Mouse (Mus musculus) liver, embryonic 11.5 days (tissue): Measurements from ENCODE around the gene Fsd1. TPM values are rescaled to one million over a fixed set of nuclear protein-coding genes. Genes with fewer than 3 reads are reported as not detected.
A peak's percentile ranks its signal among the peaks of the same experiment; 100 is the strongest.
"Not testable (repeated sequence)": the region's sequence is repeated elsewhere in the genome, so short reads cannot be mapped to it uniquely, and the experiment has no call there.

Experiments
- ATAC-seq: fragments of 200-750 bp; cut with Nextera tagmentation; replicated peaks from 2 replicates; pipeline ENCODE4 v1.8.0; 2017; ENCODE audit warnings: moderate number of reproducible peaks, mild to moderate bottlenecking, moderate TSS enrichment, moderate library complexity; ENCODE audit not compliant: low FRiP score
- DNase-seq: peaks from one replicate; pipeline ENCODE4 v3.0.0-alpha.2; 2017; ENCODE audit warnings: low spot score
- H3K27ac ChIP-seq: fragments of 300-500 bp; sonication (generic); 2 replicates; pipeline ENCODE4 v1.5.1; 2014; ENCODE audit warnings: mild to moderate bottlenecking, low read depth, low read length, control low read depth
- H3K27me3 ChIP-seq: fragments of 300-500 bp; sonication (generic); replicated peaks from 2 replicates; pipeline ENCODE4 v1.6.1; 2014; ENCODE audit warnings: low read length, mixed read lengths; ENCODE audit not compliant: control insufficient read depth, insufficient read depth
- H3K36me3 ChIP-seq: fragments of 300-500 bp; sonication (generic); 2 replicates; pipeline ENCODE4 v1.6.1; 2014; ENCODE audit warnings: mild to moderate bottlenecking, low read length, moderate library complexity, mixed read lengths; ENCODE audit not compliant: control insufficient read depth, insufficient read depth
- H3K4me1 ChIP-seq: fragments of 300-500 bp; sonication (generic); replicated peaks from 2 replicates; pipeline ENCODE4 v1.6.1; 2014; ENCODE audit warnings: low read length, mixed read lengths; ENCODE audit not compliant: control insufficient read depth, insufficient read depth
- H3K4me2 ChIP-seq: fragments of 300-500 bp; sonication (generic); 2 replicates; pipeline ENCODE4 v1.6.1; 2014; ENCODE audit warnings: mild to moderate bottlenecking, control low read depth, moderate library complexity
- H3K4me3 ChIP-seq: fragments of 300-500 bp; sonication (generic); 2 replicates; pipeline ENCODE4 v1.5.1; 2014; ENCODE audit warnings: low read depth, low read length, control low read depth
- H3K9ac ChIP-seq: fragments of 300-500 bp; sonication (generic); 2 replicates; pipeline ENCODE4 v1.6.1; 2014; ENCODE audit warnings: low read depth, low read length, control low read depth
- H3K9me3 ChIP-seq: fragments of 300-500 bp; sonication (generic); 2 replicates; pipeline ENCODE4 v1.6.1; 2016; ENCODE audit warnings: low read length, inconsistent platforms, mixed read lengths; ENCODE audit not compliant: control insufficient read depth
- WGBS: fragments of 180-500 bp; shearing (Covaris S2); extraction: QIAGEN DNeasy Blood & Tissue Kit; methylation state at CpG from one replicate; pipeline ENCODE4 v1.1.7; 2014; 5-methylcytosine and 5-hydroxymethylcytosine counted together
- polyA plus RNA-seq: library from polyadenylated mRNA; unstranded; fragments of >200 nt; fragmentation: Nextera tagmentation; extraction: Ambion mirVana; gene quantifications from 2 replicates; pipeline ENCODE4 v1.2.1, GENCODE M21; 2014

Gene Fsd1
- polyA plus RNA-seq: 6.4 and 8.8 TPM in 2 replicates

- ATAC-seq (peak; percentile 29; the same call in 1 of the 2 replicates), DNase-seq (no peak)
- H3K4me2 ChIP-seq: peak within 1 kb of the TSS; percentile 57
- H3K4me3 ChIP-seq: peak within 1 kb of the TSS; percentile 38
- H3K27me3 ChIP-seq: peaks cover 23% of the 10 kb centered on the region
- H3K36me3 ChIP-seq: no peaks in the 10 kb centered on the region
- WGBS: 9% methylated on average over 34 of the region's 35 CpGs
- H3K27ac ChIP-seq: no peak within 1 kb of the TSS
- H3K4me1 ChIP-seq: no peaks in the 10 kb centered on the region
- H3K9me3 ChIP-seq: no peaks in the 10 kb centered on the region
- H3K9ac ChIP-seq: no peak within 1 kb of the TSS
Observed at GRCm38 (mm10) chr17:55986030-55986961, at the start of gene Fsd1. Gene Fsd1, plus strand, starts transcription at chr17:55986509.

GRCm38 (mm10) chr17:55944387-55944865 lies 41.9 kb upstream of the Fsd1 start:
- H3K27ac ChIP-seq: peak overlapping the region; percentile 62; the same call in 1 of the 2 replicates
- H3K36me3 ChIP-seq, H3K4me1 ChIP-seq, DNase-seq, ATAC-seq, H3K9me3 ChIP-seq, H3K27me3 ChIP-seq: not testable (repeated sequence)
- 29% methylated on average over 10 of the region's 10 CpGs for WGBS
- H3K4me2 ChIP-seq: peak overlapping the region; percentile 85
- peak overlapping the region; percentile 41; the same call in 1 of the 2 replicates for H3K9ac ChIP-seq
- H3K4me3 ChIP-seq: peak overlapping the region; percentile 54

DNA sequence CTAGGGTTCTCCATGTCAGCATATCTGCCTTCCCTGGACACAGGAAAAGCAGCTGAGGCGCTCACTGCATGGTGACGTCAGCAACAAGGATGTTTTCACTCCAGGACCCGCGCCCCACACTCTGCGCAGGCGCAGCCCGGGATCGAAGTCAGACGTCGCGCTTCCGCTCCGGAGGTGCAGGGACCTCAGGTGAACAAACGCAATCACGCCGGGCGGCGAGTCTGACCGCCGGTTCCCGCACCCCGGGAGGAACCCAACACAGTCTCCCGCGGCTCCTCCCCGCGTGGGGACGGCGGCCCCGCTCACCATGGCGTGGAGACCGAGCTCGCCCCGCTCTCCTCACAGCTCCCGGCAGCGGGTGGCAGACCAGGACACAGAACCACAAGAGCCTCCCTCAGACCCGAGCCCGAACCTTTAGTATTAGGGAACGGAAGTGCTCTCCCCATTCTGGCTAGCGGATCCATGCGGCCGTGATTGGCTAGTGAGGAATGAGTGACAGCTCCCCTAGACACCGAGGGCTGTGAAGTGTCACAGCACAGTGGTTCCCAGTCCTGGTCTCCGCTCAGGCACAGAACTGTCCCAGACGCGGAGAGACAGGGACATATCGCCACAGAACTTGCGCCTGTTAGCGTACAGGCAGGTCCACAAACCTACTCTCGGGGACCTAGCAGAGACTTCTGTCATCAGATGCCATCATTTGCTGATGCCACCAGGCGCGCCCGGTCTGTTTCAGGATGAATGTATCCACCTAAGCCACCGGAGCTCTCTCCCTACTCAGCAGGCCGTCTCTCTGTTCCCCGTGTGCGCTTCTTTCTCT lies 41.2 kb upstream of the Fsd1 start:
- H3K36me3 ChIP-seq, H3K9me3 ChIP-seq, H3K4me1 ChIP-seq, H3K27me3 ChIP-seq: not testable (repeated sequence)
- Histone ChIP-seq H3K4me3 (peak overlapping the region; percentile 54), H3K27ac (peak overlapping the region; percentile 62), H3K9ac (peak overlapping the region; percentile 41), H3K4me2 (peak overlapping the region; percentile 85)
- ATAC-seq (peak; percentile 97), DNase-seq (peak; percentile 71)
- under 1% methylated on average over 54 of the region's 56 CpGs for WGBS

- no peak for ATAC-seq
Observed at GRCm38 (mm10) chr17:55945696-55946095, 40.6 kb upstream of the Fsd1 start.

DNA sequence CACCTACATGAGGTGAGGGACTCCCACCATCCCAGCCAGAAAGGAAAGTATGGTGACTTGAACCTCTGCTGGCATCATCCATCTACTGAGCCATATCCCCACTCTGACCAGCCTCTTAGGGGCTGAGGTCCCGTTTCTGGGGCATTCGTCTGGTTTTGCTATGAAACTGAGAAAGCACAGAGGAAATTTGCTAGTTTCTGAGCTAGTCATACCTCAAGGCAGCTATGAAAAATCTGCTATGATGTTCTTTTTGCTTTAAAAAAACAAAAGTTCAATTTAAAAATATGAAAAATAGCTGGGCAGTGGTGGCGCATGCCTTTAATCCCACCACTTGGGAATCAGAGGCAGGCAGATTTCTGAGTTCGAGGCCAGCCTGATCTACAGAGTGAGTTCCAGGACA lies 37.7 kb upstream of the Fsd1 start:
- 87% methylated on average over 4 of the region's 4 CpGs for WGBS
- no peak for ATAC-seq
- H3K36me3 ChIP-seq: no peaks in the 10 kb centered on the region

More at GRCm38 (mm10) chr17:55945696-55946095, 40.6 kb upstream of the Fsd1 start:
- peak overlapping the region; percentile 41 for H3K9ac ChIP-seq
- no peaks in the 10 kb centered on the region for H3K36me3 ChIP-seq
- 35% methylated on average over 5 of the region's 5 CpGs for WGBS
- peak overlapping the region; percentile 60; the same call in 1 of the 2 replicates for H3K27ac ChIP-seq
- H3K4me3 ChIP-seq: peak overlapping the region; percentile 54
- H3K4me1 ChIP-seq: no peaks in the 10 kb centered on the region
- no peaks in the 10 kb centered on the region for H3K9me3 ChIP-seq
- no peaks in the 10 kb centered on the region for H3K27me3 ChIP-seq
- H3K4me2 ChIP-seq: peak overlapping the region; percentile 85
- DNase-seq: no peak

GRCm38 (mm10) chr17:55949400-55949799 lies 36.9 kb upstream of the Fsd1 start, which contains the start of gene Zfp119b:
Gene Zfp119b, minus strand, starts transcription at chr17:55949500.
- ATAC-seq (no peak), DNase-seq (no peak)
- H3K4me1 ChIP-seq: no peaks in the 10 kb centered on the region
- no peak within 1 kb of the TSS for H3K9ac ChIP-seq
- no peak within 1 kb of the TSS for H3K4me2 ChIP-seq
- H3K4me3 ChIP-seq: no peak within 1 kb of the TSS
- no peak within 1 kb of the TSS for H3K27ac ChIP-seq
- 76% methylated on average over 2 of the region's 2 CpGs for WGBS
- H3K9me3 ChIP-seq: no peaks in the 10 kb centered on the region
- H3K27me3 ChIP-seq: no peaks in the 10 kb centered on the region; the same call in 1 of the 2 replicates
- no peaks in the 10 kb centered on the region for H3K36me3 ChIP-seq

More for the DNA sequence above, 37.7 kb upstream of the Fsd1 start:
- Histone ChIP-seq H3K9ac (no peak overlapping the region), H3K4me3 (no peak overlapping the region), H3K27me3 (no peaks in the 10 kb centered on the region), H3K27ac (no peak overlapping the region), H3K4me1 (no peaks in the 10 kb centered on the region), H3K9me3 (no peaks in the 10 kb centered on the region), H3K4me2 (no peak overlapping the region)
- peak; percentile 24 for DNase-seq

GRCm38 (mm10) chr17:55950601-55951000 lies 35.7 kb upstream of the Fsd1 start:
- no peaks in the 10 kb centered on the region for H3K4me1 ChIP-seq
- no peak overlapping the region for H3K27ac ChIP-seq
- H3K27me3 ChIP-seq: peaks cover 3% of the 10 kb centered on the region; the same call in 1 of the 2 replicates
- H3K36me3 ChIP-seq: no peaks in the 10 kb centered on the region
- no peak overlapping the region for H3K4me2 ChIP-seq
- DNase-seq: peak; percentile 26
- no peak overlapping the region for H3K9ac ChIP-seq
- WGBS: 70% methylated on average over 9 of the region's 9 CpGs
- no peaks in the 10 kb centered on the region for H3K9me3 ChIP-seq
- no peak overlapping the region for H3K4me3 ChIP-seq
- ATAC-seq: no peak

GRCm38 (mm10) chr17:55952041-55952440 lies 34.3 kb upstream of the Fsd1 start:
- DNase-seq: no peak
- ATAC-seq: no peak
- no peaks in the 10 kb centered on the region for H3K36me3 ChIP-seq
- no peak overlapping the region for H3K4me3 ChIP-seq
- no peak overlapping the region for H3K4me2 ChIP-seq
- H3K27me3 ChIP-seq: peaks cover 3% of the 10 kb centered on the region; the same call in 1 of the 2 replicates
- H3K27ac ChIP-seq: no peak overlapping the region
- no peaks in the 10 kb centered on the region for H3K9me3 ChIP-seq
- peaks cover 8% of the 10 kb centered on the region for H3K4me1 ChIP-seq
- no peak overlapping the region for H3K9ac ChIP-seq
